Mouse (Mus musculus): ENCODE measurements at regions not wholly inside any gene's neighbourhood (a gene's known extent, or its start where the extent isn't known, plus 50 kb on each side); places are given as distances from the start of the nearest gene placed in this dataset.

DNA sequence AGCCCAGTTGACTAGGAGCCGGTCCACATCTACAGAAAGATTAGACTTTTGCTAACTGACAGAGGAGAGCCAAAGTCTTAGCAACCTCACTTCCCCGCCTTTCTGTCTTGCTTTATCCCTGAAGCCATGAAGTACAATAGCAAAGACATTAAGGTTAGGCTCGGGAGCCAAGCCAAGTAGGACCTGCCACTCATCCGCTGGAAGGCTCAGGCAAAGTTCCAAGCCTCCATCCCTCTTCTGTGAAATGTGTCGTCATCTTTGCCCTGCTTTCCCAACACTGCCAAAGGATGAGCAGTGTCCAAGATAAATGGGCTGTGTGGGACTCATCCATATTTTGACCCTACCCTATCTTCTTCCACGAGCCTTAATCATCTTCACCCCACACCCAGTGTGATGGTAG lies 250.6 kb upstream of the Cadm1 start:
- TF ChIP-seq POLR2A (IDR thresholded peaks at IDR 0.05; ENCODE audit: insufficient read depth, low read depth, low read length), result no peak
- TF ChIP-seq CTCF (IDR thresholded peaks at IDR 0.05), result no peak
- no peak for TF ChIP-seq EP300 (IDR thresholded peaks at IDR 0.05; ENCODE audit: insufficient read depth, low read depth, low read length)

Measured in heart, adult 2 months (tissue).